Mouse (Mus musculus) ES-Bruce4 (cell line): ENCODE measurements at regions not wholly inside any gene's neighbourhood (a gene's known extent, or its start where the extent isn't known, plus 50 kb on each side); places are given as distances from the start of the nearest gene placed in this dataset.

Experiments
- CTCF ChIP-seq: IDR thresholded peaks from one replicate; pipeline ENCODE4 v1.8.1; 2011; ENCODE audit warnings: low read depth, low read length
- EP300 ChIP-seq: IDR thresholded peaks from 2 replicates; pipeline ENCODE4 v1.6.1; 2011; ENCODE audit warnings: low read depth, low read length; ENCODE audit not compliant: insufficient read depth
- POLR2A ChIP-seq: IDR thresholded peaks from one replicate; pipeline ENCODE4 v1.8.1; 2011; ENCODE audit warnings: low read length; ENCODE audit not compliant: insufficient read depth

GRCm38 (mm10) chr11:112256326-112256725 is 525.7 kb upstream of the Sox9 start:
- TF ChIP-seq CTCF (no peak), POLR2A (no peak), EP300 (no peak)
